Mouse (Mus musculus): ENCODE data around the gene Gm5890. TPM values are rescaled to one million over a fixed set of nuclear protein-coding genes. Genes with fewer than 3 reads are reported as not detected.
"Not testable (repeated sequence)": the region's sequence is repeated elsewhere in the genome, so short reads cannot be mapped to it uniquely, and the experiment has no call there.

The Gm5890 gene
- polyA plus RNA-seq (2014; fragmentation: Nextera tagmentation; extraction: Ambion mirVana): not detected in 2 replicates

GRCm38 (mm10) chr7:20262734-20263133, at the start of gene Gm5890:
Gene Gm5890 (minus strand): TSS chr7:20262834.
- H3K27me3 ChIP-seq (ENCODE audit: control insufficient read depth, insufficient read depth, low read length); H3K4me2 ChIP-seq (ENCODE audit: low read depth, low read length, severe bottlenecking); H3K9ac ChIP-seq (ENCODE audit: low read length); H3K4me3 ChIP-seq (ENCODE audit: low read depth, low read length); ATAC-seq (replicated peaks; ENCODE audit: low FRiP score); DNase-seq (ENCODE audit: low spot score); H3K9me3 ChIP-seq (ENCODE audit: control insufficient read depth, low read length); H3K4me1 ChIP-seq (replicated peaks; ENCODE audit: control insufficient read depth, insufficient read depth, low read length); H3K36me3 ChIP-seq (ENCODE audit: control insufficient read depth, insufficient read depth, low read length); H3K27ac ChIP-seq (ENCODE audit: low read depth, low read length): not testable (repeated sequence)
- no CpG with 5 or more reads among the region's 3 CpGs for WGBS

GRCm38 (mm10) chr7:20233728-20234127, 28.9 kb downstream of the Gm5890 start, which contains the start of gene Gm4498:
Gene Gm4498 (minus strand): TSS chr7:20233828.
- not testable (repeated sequence) for H3K4me2 ChIP-seq (ENCODE audit: low read depth, low read length, severe bottlenecking); ATAC-seq (replicated peaks; ENCODE audit: low FRiP score); DNase-seq (ENCODE audit: low spot score); H3K27ac ChIP-seq (ENCODE audit: low read depth, low read length); H3K9me3 ChIP-seq (ENCODE audit: control insufficient read depth, low read length); H3K27me3 ChIP-seq (ENCODE audit: control insufficient read depth, insufficient read depth, low read length); H3K9ac ChIP-seq (ENCODE audit: low read length); H3K4me1 ChIP-seq (replicated peaks; ENCODE audit: control insufficient read depth, insufficient read depth, low read length); H3K4me3 ChIP-seq (ENCODE audit: low read depth, low read length); H3K36me3 ChIP-seq (ENCODE audit: control insufficient read depth, insufficient read depth, low read length)
- WGBS: no CpG with 5 or more reads among the region's 2 CpGs

Other genes with a start within 250 kb of the Gm5890 start
- not detected in 2 replicates for gene Vmn1r91, start 163.2 kb downstream of the Gm5890 start, polyA plus RNA-seq (2014; fragmentation: Nextera tagmentation; extraction: Ambion mirVana)
- gene Gm16442, start 140.3 kb downstream of the Gm5890 start, polyA plus RNA-seq (2014; fragmentation: Nextera tagmentation; extraction: Ambion mirVana): not detected in 2 replicates
- gene Vmn1r93, start 123.7 kb downstream of the Gm5890 start, polyA plus RNA-seq (2014; fragmentation: Nextera tagmentation; extraction: Ambion mirVana): not detected in 2 replicates
- gene Vmn1r94, start 94.5 kb downstream of the Gm5890 start, polyA plus RNA-seq (2014; fragmentation: Nextera tagmentation; extraction: Ambion mirVana): not detected in 2 replicates
- not detected in 2 replicates for gene Vmn1r95, start 69.1 kb downstream of the Gm5890 start, polyA plus RNA-seq (2014; fragmentation: Nextera tagmentation; extraction: Ambion mirVana)
- not detected in 2 replicates for gene Gm6164, start 57.2 kb downstream of the Gm5890 start, polyA plus RNA-seq (2014; fragmentation: Nextera tagmentation; extraction: Ambion mirVana)
- not detected in 2 replicates for gene Gm4498, start 29.0 kb downstream of the Gm5890 start, polyA plus RNA-seq (2014; fragmentation: Nextera tagmentation; extraction: Ambion mirVana)
- gene Gm4133, start 71.2 kb upstream of the Gm5890 start, polyA plus RNA-seq (2014; fragmentation: Nextera tagmentation; extraction: Ambion mirVana): not detected in 2 replicates
- gene Gm5728, start 112.6 kb upstream of the Gm5890 start, polyA plus RNA-seq (2014; fragmentation: Nextera tagmentation; extraction: Ambion mirVana): not detected in 2 replicates
- gene Vmn1r100, start 155.1 kb upstream of the Gm5890 start, polyA plus RNA-seq (2014; fragmentation: Nextera tagmentation; extraction: Ambion mirVana): not detected in 2 replicates
- not detected in 2 replicates for gene Vmn1r101, start 179.8 kb upstream of the Gm5890 start, polyA plus RNA-seq (2014; fragmentation: Nextera tagmentation; extraction: Ambion mirVana)
- gene Gm10670, start 212.1 kb upstream of the Gm5890 start, polyA plus RNA-seq (2014; fragmentation: Nextera tagmentation; extraction: Ambion mirVana): not detected in 2 replicates
- not detected in 2 replicates for gene Vmn1r103, start 247.7 kb upstream of the Gm5890 start, polyA plus RNA-seq (2014; fragmentation: Nextera tagmentation; extraction: Ambion mirVana)